Mouse (Mus musculus) neural tube, embryonic 14.5 days (tissue): ENCODE data around the gene Sipa1l3. TPM values are rescaled to one million over a fixed set of nuclear protein-coding genes. Genes with fewer than 3 reads are reported as not detected.
A peak's percentile ranks its signal among the peaks of the same experiment; 100 is the strongest.

ENCODE experiments used
- ATAC-seq: fragments of 200-750 bp; cut with Nextera tagmentation; 2 replicates; pipeline ENCODE4 v1.8.0; 2017; ENCODE audit warnings: low read depth, mild to moderate bottlenecking, moderate TSS enrichment, moderate library complexity
- H3K27ac ChIP-seq: fragments of 300-500 bp; sonication (generic); 2 replicates; pipeline ENCODE4 v1.5.1; 2014; ENCODE audit warnings: low read depth, mild to moderate bottlenecking, control low read depth, low read length, moderate library complexity, mixed read lengths
- H3K27me3 ChIP-seq: fragments of 300-500 bp; sonication (generic); 2 replicates; pipeline ENCODE4 v1.6.1; 2014; ENCODE audit warnings: low read length; ENCODE audit not compliant: control insufficient read depth, insufficient read depth
- H3K36me3 ChIP-seq: fragments of 300-500 bp; sonication (generic); 2 replicates; pipeline ENCODE4 v1.6.1; 2014; ENCODE audit warnings: low read length, mixed read lengths; ENCODE audit not compliant: control insufficient read depth, insufficient read depth
- H3K4me1 ChIP-seq: fragments of 300-500 bp; sonication (generic); 2 replicates; pipeline ENCODE4 v1.6.1; 2014; ENCODE audit warnings: low read length; ENCODE audit not compliant: control insufficient read depth, insufficient read depth
- H3K4me2 ChIP-seq: fragments of 300-500 bp; sonication (generic); 2 replicates; pipeline ENCODE4 v1.6.1; 2014; ENCODE audit warnings: mild to moderate bottlenecking, low read depth, low read length, control low read depth
- H3K4me3 ChIP-seq: fragments of 300-500 bp; sonication (generic); 2 replicates; pipeline ENCODE4 v1.5.1; 2014; ENCODE audit warnings: low read depth, low read length, control low read depth, mixed read lengths
- H3K9ac ChIP-seq: fragments of 300-500 bp; sonication (generic); replicated peaks from 2 replicates; pipeline ENCODE4 v1.6.1; 2014; ENCODE audit warnings: low read depth, mild to moderate bottlenecking, control low read depth, low read length, mixed read lengths
- H3K9me3 ChIP-seq: fragments of 300-500 bp; sonication (generic); 2 replicates; pipeline ENCODE4 v1.6.1; 2016; ENCODE audit warnings: low read length; ENCODE audit not compliant: control insufficient read depth
- WGBS: fragments of 180-500 bp; shearing (Covaris S2); extraction: QIAGEN DNeasy Blood & Tissue Kit; methylation state at CpG from one replicate; pipeline ENCODE4 v1.1.7; 2014; 5-methylcytosine and 5-hydroxymethylcytosine counted together
- polyA plus RNA-seq: library from polyadenylated mRNA; unstranded; fragments of >200 nt; fragmentation: Nextera tagmentation; extraction: Ambion mirVana; gene quantifications from 2 replicates; pipeline ENCODE4 v1.2.1, GENCODE M21; 2014

Sipa1l3 gene
- polyA plus RNA-seq, 1 experiment from 2014 or later, result 22.1 TPM

GRCm38 (mm10) chr7:29501214-29501613 is 17.2 kb downstream of the Sipa1l3 start:
- 93% methylated on average over 9 of the region's 9 CpGs for WGBS
- Histone ChIP-seq H3K4me2 (no peak overlapping the region), H3K36me3 (no peaks in the 10 kb centered on the region), H3K27me3 (no peaks in the 10 kb centered on the region), H3K9ac (no peak overlapping the region), H3K4me3 (no peak overlapping the region), H3K4me1 (peaks cover 18% of the 10 kb centered on the region; the same call in 1 of the 2 replicates), H3K9me3 (no peaks in the 10 kb centered on the region), H3K27ac (no peak overlapping the region)
- no peak for ATAC-seq

GRCm38 (mm10) chr7:29499071-29499470 is 19.4 kb downstream of the Sipa1l3 start:
- 81% methylated on average over 6 of the region's 6 CpGs for WGBS

GRCm38 (mm10) chr7:29496953-29497590 is 21.4 kb downstream of the Sipa1l3 start:
- H3K27me3 ChIP-seq, result no peaks in the 10 kb centered on the region
- no peak overlapping the region for H3K4me3 ChIP-seq
- peak; percentile 60; the same call in 1 of the 2 replicates for ATAC-seq
- no peak overlapping the region for H3K27ac ChIP-seq
- no peak overlapping the region for H3K4me2 ChIP-seq
- H3K9ac ChIP-seq, result no peak overlapping the region
- no peaks in the 10 kb centered on the region for H3K9me3 ChIP-seq
- H3K4me1 ChIP-seq, result peaks cover 10% of the 10 kb centered on the region; the same call in 1 of the 2 replicates
- no peaks in the 10 kb centered on the region for H3K36me3 ChIP-seq
- WGBS, result 50% methylated on average over 10 of the region's 10 CpGs

More at GRCm38 (mm10) chr7:29499071-29499470, 19.4 kb downstream of the Sipa1l3 start:
- no peak overlapping the region for H3K9ac ChIP-seq
- no peaks in the 10 kb centered on the region for H3K36me3 ChIP-seq
- H3K9me3 ChIP-seq, result no peaks in the 10 kb centered on the region
- H3K27ac ChIP-seq, result no peak overlapping the region
- peaks cover 10% of the 10 kb centered on the region; the same call in 1 of the 2 replicates for H3K4me1 ChIP-seq
- H3K4me3 ChIP-seq, result no peak overlapping the region
- no peak overlapping the region for H3K4me2 ChIP-seq
- no peaks in the 10 kb centered on the region for H3K27me3 ChIP-seq
- no peak for ATAC-seq

- H3K27ac ChIP-seq, result no peak overlapping the region
- ATAC-seq, result no peak
- 46% methylated on average over 4 of the region's 4 CpGs for WGBS
These were observed 22.1 kb downstream of the Sipa1l3 start for GRCm38 (mm10) chr7:29496332-29496731.

GRCm38 (mm10) chr7:29495880-29496279 is 22.6 kb downstream of the Sipa1l3 start:
- Histone ChIP-seq H3K36me3 (no peaks in the 10 kb centered on the region), H3K4me3 (no peak overlapping the region), H3K27me3 (no peaks in the 10 kb centered on the region), H3K27ac (no peak overlapping the region), H3K9ac (no peak overlapping the region), H3K9me3 (no peaks in the 10 kb centered on the region), H3K4me1 (peaks cover 10% of the 10 kb centered on the region; the same call in 1 of the 2 replicates), H3K4me2 (no peak overlapping the region)
- ATAC-seq, result no peak
- 63% methylated on average over 4 of the region's 4 CpGs for WGBS

More at GRCm38 (mm10) chr7:29496332-29496731, 22.1 kb downstream of the Sipa1l3 start:
- Histone ChIP-seq H3K4me2 (no peak overlapping the region), H3K4me3 (no peak overlapping the region), H3K9me3 (no peaks in the 10 kb centered on the region), H3K36me3 (no peaks in the 10 kb centered on the region), H3K27me3 (no peaks in the 10 kb centered on the region), H3K9ac (no peak overlapping the region), H3K4me1 (peaks cover 10% of the 10 kb centered on the region; the same call in 1 of the 2 replicates)

- Histone ChIP-seq H3K4me1 (peaks cover 10% of the 10 kb centered on the region; the same call in 1 of the 2 replicates), H3K4me3 (no peak overlapping the region), H3K4me2 (no peak overlapping the region), H3K36me3 (no peaks in the 10 kb centered on the region), H3K27ac (no peak overlapping the region), H3K9me3 (no peaks in the 10 kb centered on the region), H3K27me3 (no peaks in the 10 kb centered on the region), H3K9ac (no peak overlapping the region)
- 94% methylated on average over 11 of the region's 11 CpGs for WGBS
- ATAC-seq, result no peak
These were observed 23.6 kb downstream of the Sipa1l3 start for GRCm38 (mm10) chr7:29494854-29495253.

GRCm38 (mm10) chr7:29494015-29494414 is 24.4 kb downstream of the Sipa1l3 start:
- Histone ChIP-seq H3K4me3 (no peak overlapping the region), H3K36me3 (no peaks in the 10 kb centered on the region), H3K27me3 (no peaks in the 10 kb centered on the region), H3K4me2 (no peak overlapping the region), H3K4me1 (peaks cover 10% of the 10 kb centered on the region; the same call in 1 of the 2 replicates), H3K9ac (no peak overlapping the region), H3K9me3 (no peaks in the 10 kb centered on the region), H3K27ac (no peak overlapping the region)
- 91% methylated on average over 5 of the region's 5 CpGs for WGBS
- ATAC-seq, result no peak

GRCm38 (mm10) chr7:29492992-29493391 is 25.4 kb downstream of the Sipa1l3 start:
- 56% methylated on average over 1 of the region's 1 CpGs for WGBS
- H3K27ac ChIP-seq, result no peak overlapping the region
- no peak for ATAC-seq

GRCm38 (mm10) chr7:29491861-29492260 is 26.6 kb downstream of the Sipa1l3 start:
- no peak overlapping the region for H3K4me3 ChIP-seq
- no peak overlapping the region for H3K27ac ChIP-seq
- no peaks in the 10 kb centered on the region for H3K9me3 ChIP-seq
- peaks cover 6% of the 10 kb centered on the region; the same call in 1 of the 2 replicates for H3K4me1 ChIP-seq
- no peak for ATAC-seq
- H3K4me2 ChIP-seq, result no peak overlapping the region
- WGBS, result 80% methylated on average over 3 of the region's 3 CpGs
- H3K27me3 ChIP-seq, result no peaks in the 10 kb centered on the region
- H3K36me3 ChIP-seq, result no peaks in the 10 kb centered on the region
- H3K9ac ChIP-seq, result no peak overlapping the region

More at GRCm38 (mm10) chr7:29492992-29493391, 25.4 kb downstream of the Sipa1l3 start:
- Histone ChIP-seq H3K9me3 (no peaks in the 10 kb centered on the region), H3K27me3 (no peaks in the 10 kb centered on the region), H3K4me1 (peaks cover 10% of the 10 kb centered on the region; the same call in 1 of the 2 replicates), H3K4me2 (no peak overlapping the region), H3K9ac (no peak overlapping the region), H3K4me3 (no peak overlapping the region), H3K36me3 (no peaks in the 10 kb centered on the region)
